Mouse (Mus musculus): ENCODE data around the gene Ablim2.

GRCm38 (mm10) chr5:35749416-35749815, 8.3 kb upstream of the Ablim2 start:
- TF ChIP-seq CTCF (conservative IDR thresholded peaks at IDR 0.05; ENCODE audit: insufficient read depth, insufficient read length, low read depth, low read length) (no peak), POLR2A (IDR thresholded peaks at IDR 0.05; ENCODE audit: low read depth, low read length) (no peak)
